Mouse (Mus musculus) embryo, embryonic 10 days (tissue): ENCODE measurements at regions not wholly inside any gene's neighbourhood (a gene's known extent, or its start where the extent isn't known, plus 50 kb on each side); places are given as distances from the start of the nearest gene placed in this dataset.

ENCODE experiments used
- DNase-seq: peaks from one replicate; pipeline ENCODE4 v3.0.0-alpha.2; 2015; ENCODE audit warnings: low spot score

- no peak for DNase-seq
Measured at GRCm38 (mm10) chr5:131377136-131377535, 68.8 kb upstream of the Galnt17 start.

DNA sequence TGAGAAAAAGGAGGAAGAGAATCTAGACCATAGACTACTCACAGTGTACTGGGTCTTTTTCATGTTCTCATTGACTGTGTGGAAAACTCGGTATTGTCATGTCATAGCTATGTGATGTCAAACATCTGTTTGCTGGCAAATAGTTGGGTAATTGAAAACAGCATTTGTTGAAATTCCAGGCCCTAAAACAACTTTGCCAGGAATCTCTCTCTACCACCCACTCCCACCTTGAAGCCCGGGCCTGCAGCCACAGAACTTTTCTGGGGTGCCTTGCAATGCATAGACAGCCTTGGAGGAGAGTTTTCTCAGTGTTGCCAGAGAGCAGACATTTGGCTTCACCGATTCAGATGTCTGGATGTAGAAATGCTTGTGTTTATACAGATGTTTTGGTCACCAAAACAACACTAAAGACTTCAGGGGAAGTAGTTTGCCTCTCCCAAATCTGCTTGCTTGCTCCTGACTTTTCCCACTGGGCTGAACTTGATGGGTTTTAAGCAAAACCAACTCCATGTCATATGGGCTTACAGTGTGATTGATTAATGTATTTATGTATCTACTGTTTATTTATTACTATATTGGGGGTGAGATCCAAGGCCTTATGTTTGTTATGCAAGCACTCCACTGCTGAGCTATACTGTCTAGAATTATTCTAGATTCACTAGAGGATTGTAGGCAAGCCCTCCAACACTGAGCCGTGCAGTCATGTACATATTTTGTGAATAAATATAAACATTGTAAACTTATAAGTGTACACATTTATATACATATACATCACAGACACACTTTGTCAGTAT is 63.2 kb upstream of the Galnt17 start:
- DNase-seq = peak; percentile 36

- DNase-seq = peak; percentile 16
Measured at GRCm38 (mm10) chr5:131367461-131367860, 59.2 kb upstream of the Galnt17 start.

GRCm38 (mm10) chr5:131359831-131360230 is 51.5 kb upstream of the Galnt17 start:
- DNase-seq = no peak
